Mouse (Mus musculus): ENCODE results near the gene Gm19935. TPM values are rescaled to one million over a fixed set of nuclear protein-coding genes. Genes with fewer than 3 reads are reported as not detected.

Gene Gm19935
- polyA plus RNA-seq, 1 experiment from 2014 or later, result 0.12 TPM

GRCm38 (mm10) chr8:90843127-90843526 lies 25.9 kb upstream of the Gm19935 start:
- H3K4me3 ChIP-seq (replicated peaks; ENCODE audit: low read depth, low read length), result no peak overlapping the region
- TF ChIP-seq CTCF (IDR thresholded peaks at IDR 0.05; ENCODE audit: low read depth), result no peak
- no peak overlapping the region for H3K27ac ChIP-seq
- H3K4me2 ChIP-seq (ENCODE audit: low read length), result no peak overlapping the region
- no peaks in the 10 kb centered on the region for H3K36me3 ChIP-seq (ENCODE audit: insufficient read depth, low read length)
- 83% methylated on average over 6 of the region's 6 CpGs for whole genome bisulfite sequencing
- no peaks in the 10 kb centered on the region for H3K4me1 ChIP-seq (replicated peaks; ENCODE audit: insufficient read depth, low read length)
- H3K27me3 ChIP-seq (ENCODE audit: insufficient read depth, low read length), result no peaks in the 10 kb centered on the region
- DNase-seq (ENCODE audit: low spot score) (no peak), ATAC-seq (replicated peaks; ENCODE audit: low FRiP score, low read depth) (no peak)
- no peak overlapping the region for H3K9ac ChIP-seq (ENCODE audit: low read depth, low read length)
- no peaks in the 10 kb centered on the region for H3K9me3 ChIP-seq (replicated peaks; ENCODE audit: low read length)

- no peak overlapping the region for H3K4me2 ChIP-seq (ENCODE audit: low read length)
- no peak for DNase-seq (ENCODE audit: low spot score)
- no peaks in the 10 kb centered on the region for H3K27me3 ChIP-seq (ENCODE audit: insufficient read depth, low read length)
- ATAC-seq (replicated peaks; ENCODE audit: low FRiP score, low read depth), result no peak
- H3K36me3 ChIP-seq (ENCODE audit: insufficient read depth, low read length), result no peaks in the 10 kb centered on the region
- TF ChIP-seq CTCF (IDR thresholded peaks at IDR 0.05; ENCODE audit: low read depth), result no peak
- 67% methylated on average over 13 of the region's 13 CpGs for WGBS
- H3K4me1 ChIP-seq (replicated peaks; ENCODE audit: insufficient read depth, low read length), result no peaks in the 10 kb centered on the region
- no peak overlapping the region for H3K4me3 ChIP-seq (replicated peaks; ENCODE audit: low read depth, low read length)
- no peak overlapping the region for H3K27ac ChIP-seq
- no peak overlapping the region for H3K9ac ChIP-seq (ENCODE audit: low read depth, low read length)
- H3K9me3 ChIP-seq (replicated peaks; ENCODE audit: low read length), result no peaks in the 10 kb centered on the region
These were observed 24.1 kb upstream of the Gm19935 start for GRCm38 (mm10) chr8:90841321-90841720.

GRCm38 (mm10) chr8:90839725-90840714 lies 22.8 kb upstream of the Gm19935 start:
- ATAC-seq (replicated peaks; ENCODE audit: low FRiP score, low read depth) (no peak), DNase-seq (ENCODE audit: low spot score) (peak; percentile 83)
- Histone ChIP-seq H3K4me2 (ENCODE audit: low read length) (no peak overlapping the region), H3K27me3 (ENCODE audit: insufficient read depth, low read length) (no peaks in the 10 kb centered on the region), H3K4me1 (replicated peaks; ENCODE audit: insufficient read depth, low read length) (no peaks in the 10 kb centered on the region), H3K36me3 (ENCODE audit: insufficient read depth, low read length) (no peaks in the 10 kb centered on the region), H3K9me3 (replicated peaks; ENCODE audit: low read length) (no peaks in the 10 kb centered on the region), H3K27ac (no peak overlapping the region), H3K4me3 (replicated peaks; ENCODE audit: low read depth, low read length) (no peak overlapping the region), H3K9ac (ENCODE audit: low read depth, low read length) (no peak overlapping the region)
- no peak for TF ChIP-seq CTCF (IDR thresholded peaks at IDR 0.05; ENCODE audit: low read depth)
- 56% methylated on average over 11 of the region's 11 CpGs for WGBS

- H3K9ac ChIP-seq (ENCODE audit: low read depth, low read length), result no peak overlapping the region
- H3K27me3 ChIP-seq (ENCODE audit: insufficient read depth, low read length), result no peaks in the 10 kb centered on the region
- no peaks in the 10 kb centered on the region for H3K9me3 ChIP-seq (replicated peaks; ENCODE audit: low read length)
- no peak overlapping the region for H3K4me2 ChIP-seq (ENCODE audit: low read length)
- H3K4me1 ChIP-seq (replicated peaks; ENCODE audit: insufficient read depth, low read length), result no peaks in the 10 kb centered on the region
- TF ChIP-seq CTCF (IDR thresholded peaks at IDR 0.05; ENCODE audit: low read depth), result no peak
- H3K36me3 ChIP-seq (ENCODE audit: insufficient read depth, low read length), result no peaks in the 10 kb centered on the region
- no peak overlapping the region for H3K4me3 ChIP-seq (replicated peaks; ENCODE audit: low read depth, low read length)
- DNase-seq (ENCODE audit: low spot score), result no peak
- 90% methylated on average over 6 of the region's 6 CpGs for WGBS
- no peak for ATAC-seq (replicated peaks; ENCODE audit: low FRiP score, low read depth)
- H3K27ac ChIP-seq, result no peak overlapping the region
These were observed 20.2 kb upstream of the Gm19935 start for GRCm38 (mm10) chr8:90837440-90837839.

GRCm38 (mm10) chr8:90834321-90834672 lies 17.1 kb upstream of the Gm19935 start:
- 79% methylated on average over 3 of the region's 3 CpGs for WGBS
- Histone ChIP-seq H3K27me3 (ENCODE audit: insufficient read depth, low read length) (no peaks in the 10 kb centered on the region), H3K9me3 (replicated peaks; ENCODE audit: low read length) (no peaks in the 10 kb centered on the region), H3K4me3 (replicated peaks; ENCODE audit: low read depth, low read length) (no peak overlapping the region), H3K36me3 (ENCODE audit: insufficient read depth, low read length) (no peaks in the 10 kb centered on the region), H3K27ac (no peak overlapping the region), H3K4me1 (replicated peaks; ENCODE audit: insufficient read depth, low read length) (no peaks in the 10 kb centered on the region), H3K9ac (ENCODE audit: low read depth, low read length) (no peak overlapping the region), H3K4me2 (ENCODE audit: low read length) (no peak overlapping the region)
- TF ChIP-seq CTCF (IDR thresholded peaks at IDR 0.05; ENCODE audit: low read depth), result no peak
- DNase-seq (ENCODE audit: low spot score), result no peak
- no peak for ATAC-seq (replicated peaks; ENCODE audit: low FRiP score, low read depth)

- WGBS, result 49% methylated on average over 6 of the region's 6 CpGs
- H3K4me3 ChIP-seq (replicated peaks; ENCODE audit: low read depth, low read length), result no peak overlapping the region
- H3K36me3 ChIP-seq (ENCODE audit: insufficient read depth, low read length), result no peaks in the 10 kb centered on the region
- no peak overlapping the region for H3K9ac ChIP-seq (ENCODE audit: low read depth, low read length)
- no peak for TF ChIP-seq CTCF (IDR thresholded peaks at IDR 0.05; ENCODE audit: low read depth)
- no peak overlapping the region for H3K4me2 ChIP-seq (ENCODE audit: low read length)
- DNase-seq (ENCODE audit: low spot score), result no peak
- H3K9me3 ChIP-seq (replicated peaks; ENCODE audit: low read length), result no peaks in the 10 kb centered on the region
- H3K4me1 ChIP-seq (replicated peaks; ENCODE audit: insufficient read depth, low read length), result no peaks in the 10 kb centered on the region
- H3K27me3 ChIP-seq (ENCODE audit: insufficient read depth, low read length), result no peaks in the 10 kb centered on the region
- no peak for ATAC-seq (replicated peaks; ENCODE audit: low FRiP score, low read depth)
- H3K27ac ChIP-seq, result no peak overlapping the region; the same call in 1 of the 2 replicates
These were observed 16.6 kb upstream of the Gm19935 start for GRCm38 (mm10) chr8:90833628-90834320.
